Mouse (Mus musculus): ENCODE data around the gene Map4k1.
A peak's percentile ranks its signal among the peaks of the same experiment; 100 is the strongest.
"Not testable (repeated sequence)": the region's sequence is repeated elsewhere in the genome, so short reads cannot be mapped to it uniquely, and the experiment has no call there.

Gene Map4k1

GRCm38 (mm10) chr7:28955295-28955897 is 26.5 kb upstream of the Map4k1 start:
- DNase-seq (ENCODE audit: low read depth, low spot score): no peak

- DNase-seq (ENCODE audit: low read depth, low spot score): no peak
Observed at GRCm38 (mm10) chr7:28956270-28956669, 25.6 kb upstream of the Map4k1 start.

- DNase-seq (ENCODE audit: low read depth, low spot score): no peak
Observed at GRCm38 (mm10) chr7:28957286-28957685, 24.6 kb upstream of the Map4k1 start.

DNA sequence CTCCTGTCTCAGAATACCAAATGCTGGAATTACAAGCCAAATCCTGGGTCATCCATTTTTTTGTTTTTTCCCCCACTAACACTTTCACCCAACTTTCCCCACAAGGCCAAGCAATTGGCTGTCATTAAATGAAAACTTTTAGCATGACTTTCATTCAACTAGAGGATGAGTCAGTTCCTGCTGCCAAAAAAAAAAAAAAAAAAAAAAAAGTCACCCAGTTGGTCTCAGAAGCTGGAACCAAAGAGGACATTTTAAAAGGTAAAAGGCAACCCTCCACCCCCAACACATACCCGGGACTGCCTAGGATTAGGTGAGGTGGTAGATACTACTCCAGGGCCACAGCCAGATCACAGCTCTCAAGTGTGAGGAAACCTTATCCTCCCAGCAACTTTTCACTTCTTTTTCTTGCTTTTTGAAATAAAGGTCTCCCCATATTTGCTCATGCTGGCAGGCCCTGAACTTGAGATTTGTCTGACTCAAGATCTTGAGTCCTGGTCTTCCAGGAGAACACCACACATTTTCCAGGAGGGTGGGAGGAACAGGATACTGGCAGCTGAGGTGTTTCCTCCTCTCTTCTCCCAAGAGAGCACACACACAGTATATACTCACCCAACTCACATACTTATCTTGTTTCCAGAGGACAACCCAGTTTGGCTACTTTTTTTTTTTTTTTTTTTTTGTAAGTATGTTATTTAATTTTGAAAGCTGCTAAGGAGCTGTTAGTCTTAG is 23.7 kb upstream of the Map4k1 start:
- DNase-seq (ENCODE audit: low read depth, low spot score): peak; percentile 71

DNA sequence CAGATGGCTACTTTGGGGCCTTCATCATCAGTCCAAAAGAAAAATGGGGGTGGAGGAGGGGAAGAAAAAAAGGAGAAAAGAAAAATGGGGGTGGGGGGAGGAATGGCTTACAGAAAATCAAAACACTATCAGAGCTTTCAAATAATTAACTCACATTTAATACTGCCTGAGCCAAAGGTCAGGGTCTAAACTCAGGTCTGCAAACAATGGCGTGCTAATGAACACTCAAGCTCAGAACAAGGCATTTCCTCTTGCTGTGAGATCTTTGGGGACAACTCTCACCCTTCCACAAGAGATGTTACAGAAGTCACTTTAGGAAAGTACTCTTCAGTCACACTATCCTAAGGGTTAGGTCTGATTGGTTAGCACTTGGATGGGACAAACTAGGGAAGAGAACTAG is 23.1 kb upstream of the Map4k1 start:
- DNase-seq (ENCODE audit: low read depth, low spot score): no peak

DNA sequence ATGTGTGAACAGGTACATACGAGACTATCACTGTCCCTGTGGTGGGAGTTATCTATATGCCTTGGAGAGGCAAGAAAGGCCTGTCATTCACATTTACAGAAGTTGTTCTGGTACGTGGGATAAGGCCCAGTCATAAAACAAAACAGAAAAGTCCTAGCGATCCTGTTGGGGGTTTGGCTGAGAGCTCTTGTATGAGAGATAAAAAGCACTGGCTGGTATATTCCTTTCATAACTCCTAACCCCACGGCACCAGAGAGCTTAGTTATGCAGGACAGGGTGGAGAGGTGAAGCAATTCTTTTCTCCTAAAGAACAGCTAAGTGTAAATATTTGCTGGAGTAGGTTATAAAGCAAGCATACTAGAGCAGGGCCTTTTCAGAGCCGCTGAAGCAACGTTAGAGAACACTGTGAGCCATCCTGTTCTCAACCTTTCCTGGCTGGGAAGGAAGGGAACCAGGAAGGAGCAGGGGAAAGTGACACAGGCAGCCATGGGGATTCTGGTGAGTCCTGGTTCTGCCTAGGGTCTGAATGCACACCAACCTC is 22.3 kb upstream of the Map4k1 start:
- no peak for DNase-seq (ENCODE audit: low read depth, low spot score)

DNA sequence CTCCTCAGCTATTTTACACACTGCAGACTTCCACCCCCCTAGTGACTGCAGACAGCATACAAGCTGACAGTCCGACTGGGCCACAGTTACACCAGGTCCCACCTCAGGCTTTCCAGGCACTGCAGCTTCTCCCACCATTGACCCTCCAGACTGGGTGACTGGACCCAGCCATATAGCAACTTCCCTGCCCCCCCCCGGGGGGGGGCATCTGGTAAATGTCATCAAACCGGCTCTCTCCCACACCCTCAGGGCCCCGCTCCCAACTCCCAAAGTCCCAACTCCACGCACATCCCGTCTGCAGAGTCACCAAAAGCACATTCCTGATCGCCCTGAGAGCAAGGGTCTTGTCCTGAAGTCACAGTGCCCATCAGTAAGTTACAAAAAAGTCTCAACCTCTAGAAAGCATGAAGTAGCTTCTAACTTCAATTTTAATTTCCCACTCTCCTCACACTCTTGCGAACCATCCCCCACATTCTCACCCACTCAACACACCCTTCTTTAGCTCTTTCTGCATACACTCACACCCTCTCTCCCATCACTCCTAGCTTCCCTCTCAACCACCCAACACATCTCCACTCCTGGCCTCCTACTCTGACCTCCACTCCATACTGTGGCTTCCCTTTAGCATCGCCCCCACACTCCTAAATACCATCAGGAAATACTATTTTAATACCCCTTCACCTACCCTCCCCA is 21.4 kb upstream of the Map4k1 start:
- peak; percentile 74 for DNase-seq (ENCODE audit: low read depth, low spot score)

DNA sequence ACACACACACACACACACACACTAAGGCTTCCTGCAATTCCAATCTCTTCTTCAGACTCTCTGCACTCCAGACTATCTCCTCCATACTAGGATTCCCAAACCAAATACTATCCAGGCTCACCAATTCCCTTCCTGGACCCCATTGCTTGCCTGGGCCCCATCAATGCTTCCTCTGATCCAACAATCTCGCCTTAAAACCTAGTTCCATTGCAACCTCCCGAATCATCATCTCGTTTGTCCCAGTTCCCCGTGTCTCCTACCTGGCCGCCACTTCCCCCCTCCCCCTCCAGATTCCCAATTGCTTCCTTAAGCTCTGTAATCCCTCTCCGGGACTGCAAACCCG is 20.3 kb upstream of the Map4k1 start:
- no peak for DNase-seq (ENCODE audit: low read depth, low spot score)

GRCm38 (mm10) chr7:28961927-28962670 is 19.8 kb upstream of the Map4k1 start, which contains the start of gene Actn4:
Actn4 (minus strand) TSS chr7:28962340.
- DNase-seq (ENCODE audit: low read depth, low spot score): peak; percentile 99

DNA sequence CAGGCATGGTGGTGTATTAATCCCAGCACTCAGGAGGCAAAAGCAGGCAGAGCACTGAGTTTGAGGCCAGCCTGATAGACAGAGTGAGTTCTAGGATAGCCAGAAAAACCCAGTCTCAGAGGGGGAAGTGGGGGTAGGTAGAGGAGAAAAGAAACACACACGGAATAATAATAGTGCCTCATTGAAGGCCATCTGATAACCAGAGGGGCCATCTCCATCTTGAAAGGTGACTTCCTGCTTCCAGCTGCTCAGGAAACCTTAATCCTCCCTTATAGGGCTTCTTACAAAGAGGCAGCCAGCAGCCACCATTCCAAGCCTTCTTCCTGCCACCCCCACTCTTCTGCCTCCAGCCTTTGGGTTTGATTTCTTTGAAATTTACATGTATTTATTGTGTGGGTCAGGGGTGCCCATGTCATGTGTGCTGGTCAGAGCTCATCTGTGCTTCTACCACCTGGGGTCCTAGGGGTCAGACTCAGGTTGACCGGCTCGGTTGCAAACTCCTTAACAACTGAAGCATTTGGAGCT is 18.4 kb upstream of the Map4k1 start:
- DNase-seq (ENCODE audit: low read depth, low spot score): no peak

GRCm38 (mm10) chr7:28965346-28965840 is 16.5 kb upstream of the Map4k1 start:
- DNase-seq (ENCODE audit: low read depth, low spot score): no peak

DNA sequence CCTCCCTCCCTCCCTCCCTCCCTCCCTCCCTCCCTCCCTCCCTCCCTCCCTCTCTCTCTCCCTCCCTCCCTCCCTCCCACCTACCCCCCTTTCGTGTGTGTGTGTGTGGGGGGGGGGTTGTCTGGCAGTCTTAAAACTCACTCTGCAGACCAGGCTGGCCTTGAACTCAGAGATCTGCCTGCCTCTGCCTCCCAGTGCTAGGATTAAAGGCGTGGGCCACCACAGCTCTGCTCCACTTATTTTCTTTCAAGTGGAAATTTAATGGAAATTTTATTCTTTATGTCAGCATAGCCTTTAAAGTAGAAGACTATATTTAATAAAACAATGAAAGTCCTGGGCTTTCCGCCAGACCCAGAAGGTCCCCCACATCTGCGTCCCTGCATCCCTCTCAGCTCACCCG is 15.7 kb upstream of the Map4k1 start:
- DNase-seq (ENCODE audit: low read depth, low spot score): no peak

DNA sequence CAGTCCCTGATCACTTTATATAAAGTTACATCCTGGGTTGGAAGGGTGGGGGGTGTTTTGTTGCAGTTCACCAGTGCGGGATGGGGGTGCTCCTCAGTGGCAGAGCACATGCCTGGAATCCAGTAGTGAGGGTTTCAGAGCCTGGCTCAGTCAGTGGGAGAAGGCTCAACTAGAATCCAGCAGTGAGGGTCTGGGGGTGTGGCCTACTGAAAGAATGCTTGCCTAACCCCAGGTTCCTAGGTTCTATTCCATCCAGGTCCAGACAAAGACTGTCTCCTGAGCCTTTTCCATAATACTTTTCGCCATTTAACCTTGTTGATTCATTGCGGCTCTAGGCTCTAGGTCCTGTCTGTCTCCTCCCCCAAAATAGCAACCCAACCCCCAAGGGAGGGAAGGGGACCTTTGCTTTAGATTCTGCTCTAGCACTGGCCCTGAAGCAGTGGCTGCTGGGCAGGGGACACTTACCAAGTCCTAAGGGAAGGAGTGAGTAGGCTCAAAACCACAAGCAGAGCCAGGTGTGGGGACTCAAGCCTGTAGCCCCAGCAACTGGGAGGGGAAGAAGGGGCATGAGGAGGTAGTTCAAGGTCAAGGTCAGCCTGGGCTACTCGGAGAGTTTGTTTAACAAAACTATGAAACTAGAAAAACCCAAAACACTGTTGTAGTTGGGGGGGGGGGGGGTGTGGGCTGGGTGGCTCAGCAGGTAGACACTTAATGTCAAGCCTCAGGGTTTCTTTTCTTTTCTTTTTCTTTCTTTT is 14.9 kb upstream of the Map4k1 start:
- DNase-seq (ENCODE audit: low read depth, low spot score): no peak

DNA sequence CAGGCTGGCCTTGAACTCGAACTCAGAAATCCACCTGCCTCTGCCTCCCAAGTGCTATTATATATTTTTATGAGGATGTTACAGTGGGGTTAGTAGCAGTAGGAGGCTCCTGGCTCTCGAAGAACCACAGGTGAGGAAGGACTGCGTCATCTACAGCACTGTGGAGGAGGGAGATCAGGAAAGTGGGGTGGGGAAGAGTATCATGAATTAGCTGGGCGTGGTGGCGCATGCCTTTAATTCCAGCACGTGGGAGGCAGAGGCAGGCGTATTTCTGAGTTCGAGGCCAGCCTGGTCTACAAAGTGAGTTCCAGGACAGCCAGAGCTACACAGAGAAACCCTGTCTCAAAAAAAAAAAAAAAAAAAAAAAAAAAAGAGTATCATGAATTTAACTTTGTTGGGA is 13.7 kb upstream of the Map4k1 start:
- not testable (repeated sequence) for DNase-seq (ENCODE audit: low read depth, low spot score)

GRCm38 (mm10) chr7:28969271-28969670 is 12.6 kb upstream of the Map4k1 start:
- DNase-seq (ENCODE audit: low read depth, low spot score): no peak

GRCm38 (mm10) chr7:28969672-28970394 is 12.0 kb upstream of the Map4k1 start:
- DNase-seq (ENCODE audit: low read depth, low spot score): no peak

GRCm38 (mm10) chr7:28971029-28971428 is 10.8 kb upstream of the Map4k1 start:
- no peak for DNase-seq (ENCODE audit: low read depth, low spot score)

DNA sequence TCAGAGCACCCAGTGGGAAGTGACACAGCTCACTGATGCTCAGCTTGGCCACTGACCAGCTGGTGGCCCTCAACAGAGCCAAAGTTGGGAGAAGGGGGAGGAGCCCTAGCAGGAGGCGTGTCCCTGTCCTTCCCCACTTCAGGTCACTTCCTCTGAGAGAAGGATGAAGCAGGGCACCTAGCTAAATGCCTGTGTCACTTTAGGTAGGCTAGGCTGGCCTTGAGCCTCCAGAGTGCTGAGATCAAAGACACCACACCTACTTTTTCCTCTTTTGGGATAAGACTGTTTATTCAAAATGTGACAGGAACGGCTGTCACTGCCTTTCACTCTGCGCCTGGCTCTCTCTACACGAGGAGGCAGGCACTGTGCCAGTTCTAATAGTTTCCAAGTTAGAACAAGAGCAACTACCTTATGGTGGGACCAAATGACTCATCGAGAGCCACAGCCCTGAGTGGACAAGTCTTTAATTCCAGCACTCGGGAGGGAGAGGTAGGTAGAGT is 10.0 kb upstream of the Map4k1 start:
- no peak for DNase-seq (ENCODE audit: low read depth, low spot score)

DNA sequence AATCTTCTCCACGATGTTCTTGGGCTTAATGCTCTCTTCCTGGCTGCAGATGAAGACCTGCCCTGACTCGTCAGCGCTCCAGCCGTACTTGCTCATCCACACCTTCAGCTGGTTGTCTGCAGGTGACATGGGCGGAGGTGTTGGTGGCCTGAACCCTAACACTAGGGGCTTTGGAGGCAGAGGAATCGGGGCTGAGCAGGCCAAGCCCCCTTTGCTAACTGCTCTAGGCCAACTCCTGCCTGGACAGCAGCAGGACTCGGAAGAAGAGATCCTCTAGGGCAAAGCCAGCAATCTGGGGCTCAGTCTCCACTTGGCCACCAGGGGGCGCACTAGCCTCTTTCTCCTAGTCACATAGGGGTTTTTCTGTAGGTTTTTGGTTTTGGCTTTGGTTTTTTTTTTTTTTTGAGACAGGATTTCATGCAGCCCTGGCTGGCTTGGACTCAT is 9.3 kb upstream of the Map4k1 start:
- peak; percentile 82 for DNase-seq (ENCODE audit: low read depth, low spot score)

DNA sequence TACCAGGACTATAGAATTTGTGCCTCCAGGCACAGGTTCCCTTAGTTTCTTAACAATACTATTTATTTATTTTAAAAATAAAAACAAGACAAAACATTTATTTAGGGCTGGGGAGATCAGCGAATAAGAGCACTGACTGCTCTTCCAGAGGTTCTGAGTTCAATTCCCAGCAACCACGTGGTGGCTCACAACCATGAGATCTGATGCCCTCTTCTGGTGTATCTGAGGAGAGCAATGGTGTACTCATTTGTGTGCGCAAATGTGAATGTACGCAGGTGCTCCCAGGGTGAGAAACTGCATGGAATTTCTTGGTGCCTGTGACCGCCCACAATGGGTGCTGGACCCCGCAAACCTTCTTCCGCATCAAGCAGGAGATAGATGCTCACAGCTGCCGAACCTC is 8.8 kb upstream of the Map4k1 start:
- DNase-seq (ENCODE audit: low read depth, low spot score): peak; percentile 45

All from brain, adult 2 months (tissue).